Mouse (Mus musculus): Measurements from ENCODE around the gene Sdccag8.

GRCm38 (mm10) chr1:177065732-177066131 is 251.3 kb downstream of the Sdccag8 start:
- no peak for TF ChIP-seq CTCF (IDR thresholded peaks at IDR 0.05; ENCODE audit: insufficient read depth, low read length)
- TF ChIP-seq POLR2A (IDR thresholded peaks at IDR 0.05; ENCODE audit: borderline replicate concordance, extremely low read depth, low read depth, low read length) = no peak
